Mouse (Mus musculus) heart, postnatal 10 days (tissue): ENCODE measurements around the gene Shisa7. TPM values are rescaled to one million over a fixed set of nuclear protein-coding genes. Genes with fewer than 3 reads are reported as not detected.
A peak's percentile ranks its signal among the peaks of the same experiment; 100 is the strongest.
"Not testable (repeated sequence)": the region's sequence is repeated elsewhere in the genome, so short reads cannot be mapped to it uniquely, and the experiment has no call there.

Experiments used
- DNase-seq, 2 experiments: peaks; one replicate each; pipeline ENCODE4 v3.0.0; 2021
- intact Hi-C: fragments of 180-260 bp; cut with DNase I; formaldehyde crosslinking; loops from one replicate; pipeline ENCODE4 v1.15.1; 2025
- total RNA-seq, 2 experiments: library from RNA; stranded (reverse); gene quantifications; 2 replicates each; pipeline ENCODE4 v1.2.3; 2021

Gene Shisa7
- total RNA-seq: under 1 TPM in 1 of 2 experiments, not detected in 1; 0.15 TPM

DNA sequence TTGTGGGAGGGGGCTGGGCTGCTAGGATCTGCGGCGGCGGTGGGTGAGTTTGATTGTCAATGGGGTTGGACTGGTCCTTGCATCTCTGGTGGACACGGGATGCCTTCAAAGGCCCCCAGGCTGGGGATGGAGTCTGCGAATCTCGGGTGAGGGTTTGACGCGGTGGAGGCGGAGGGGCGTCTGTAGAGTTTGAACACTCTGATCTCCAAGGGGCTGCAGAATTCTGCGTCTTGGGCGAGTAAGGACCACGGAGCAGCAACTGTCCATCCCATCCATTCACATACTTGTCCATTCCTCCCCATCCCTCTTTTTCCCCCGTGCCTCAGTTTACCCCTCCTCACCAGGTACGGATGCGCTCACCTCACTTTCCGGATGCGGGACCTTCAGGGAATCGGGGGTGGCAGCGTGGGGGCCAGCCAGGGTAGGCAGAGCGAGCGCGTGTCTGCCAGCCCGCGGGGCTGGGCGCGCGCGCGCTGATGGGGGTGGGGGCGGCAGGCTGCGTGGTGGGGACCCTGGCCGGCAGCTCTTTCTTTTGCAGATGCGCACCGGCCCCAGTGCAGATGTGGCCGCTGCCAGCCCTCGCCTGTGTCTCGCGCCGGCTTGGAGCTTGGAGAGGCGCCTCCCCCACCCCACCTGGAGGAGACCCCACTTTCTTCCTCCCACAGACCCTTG, at the start of gene Shisa7:
Shisa7 (minus strand) TSS at position 452 of the 672 bp plus-strand sequence.
- intact Hi-C loops: no loop called here
- DNase-seq: no peak

DNA sequence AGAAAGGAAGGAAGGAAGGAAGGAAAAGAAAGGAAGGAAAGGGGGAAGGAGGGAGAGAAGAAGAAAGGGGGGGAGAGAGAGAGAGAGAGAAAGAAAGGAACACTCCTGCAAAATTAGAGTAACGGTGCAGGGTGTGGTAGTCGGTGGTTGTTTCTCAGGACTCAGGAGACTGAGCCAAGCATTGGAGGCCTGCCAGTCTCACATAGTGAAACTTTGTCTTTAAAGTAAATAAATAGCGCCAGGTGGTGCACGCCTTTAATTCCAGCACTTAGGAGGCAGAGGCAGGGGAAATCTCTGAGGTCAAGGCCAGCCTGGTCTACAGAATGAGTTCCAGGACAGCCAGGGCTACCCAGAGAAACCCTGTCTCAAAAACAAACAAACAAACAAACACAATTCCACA, 42.2 kb upstream of the Shisa7 start:
- DNase-seq: no peak
- intact Hi-C loops: no loop called here

GRCm38 (mm10) chr7:4879036-4879435, 34.5 kb upstream of the Shisa7 start:
- intact Hi-C loops, DNase-seq: not testable (repeated sequence)

DNA sequence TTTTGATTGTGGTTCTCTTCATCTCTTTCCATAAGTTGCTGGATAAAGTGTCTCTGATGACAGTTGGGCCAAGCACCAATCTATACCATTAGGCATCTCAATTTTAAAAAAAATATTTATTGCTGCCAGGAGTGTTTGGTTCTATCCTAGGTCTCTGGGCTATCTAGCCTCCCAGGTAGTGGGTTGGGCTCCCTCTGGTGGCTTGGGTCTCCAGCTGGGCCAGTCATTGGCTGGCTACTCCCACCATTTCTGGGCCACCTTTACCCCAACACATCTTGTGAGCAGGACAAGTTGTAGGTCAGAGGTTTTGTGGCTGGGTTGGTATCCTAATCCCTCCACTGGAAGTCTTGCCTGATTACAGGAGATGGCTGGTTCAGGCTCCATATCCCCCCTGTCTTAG, 33.7 kb upstream of the Shisa7 start:
- intact Hi-C loops: no loop called here
- DNase-seq: peak in 1 of 2 experiments; percentile 27

- intact Hi-C loops: no loop called here
- DNase-seq: no peak
These were observed 32.7 kb upstream of the Shisa7 start for GRCm38 (mm10) chr7:4877226-4877625.

- intact Hi-C loops: no loop called here
- DNase-seq: peak; percentile 91 to 92
These were observed 32.3 kb upstream of the Shisa7 start, which contains the start of gene Isoc2a for GRCm38 (mm10) chr7:4876753-4877221. Isoc2a (plus strand) TSS chr7:4877153.

DNA sequence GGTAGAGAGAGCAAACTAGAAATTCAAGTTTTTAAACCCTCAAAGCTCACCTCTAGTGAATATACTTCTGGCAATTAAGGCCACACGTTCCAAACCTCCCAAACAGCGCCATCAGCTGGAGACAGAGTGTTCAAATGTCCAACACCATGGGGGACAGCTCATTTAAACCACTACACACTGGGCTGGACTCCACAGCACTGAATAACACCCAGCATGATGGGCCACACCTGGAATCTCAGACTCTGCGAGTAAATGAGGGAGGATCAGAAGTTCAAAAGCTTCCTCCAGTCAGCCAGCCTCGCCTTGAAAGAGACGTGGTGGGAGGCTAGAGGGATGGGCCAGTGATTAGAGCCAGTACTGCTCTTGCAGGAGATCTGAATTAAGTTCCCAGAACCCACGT, 25.6 kb upstream of the Shisa7 start, which contains the start of gene Isoc2b:
Isoc2b (minus strand) TSS at position 126 of the 400 bp plus-strand sequence.
- intact Hi-C loops: no loop called here

DNA sequence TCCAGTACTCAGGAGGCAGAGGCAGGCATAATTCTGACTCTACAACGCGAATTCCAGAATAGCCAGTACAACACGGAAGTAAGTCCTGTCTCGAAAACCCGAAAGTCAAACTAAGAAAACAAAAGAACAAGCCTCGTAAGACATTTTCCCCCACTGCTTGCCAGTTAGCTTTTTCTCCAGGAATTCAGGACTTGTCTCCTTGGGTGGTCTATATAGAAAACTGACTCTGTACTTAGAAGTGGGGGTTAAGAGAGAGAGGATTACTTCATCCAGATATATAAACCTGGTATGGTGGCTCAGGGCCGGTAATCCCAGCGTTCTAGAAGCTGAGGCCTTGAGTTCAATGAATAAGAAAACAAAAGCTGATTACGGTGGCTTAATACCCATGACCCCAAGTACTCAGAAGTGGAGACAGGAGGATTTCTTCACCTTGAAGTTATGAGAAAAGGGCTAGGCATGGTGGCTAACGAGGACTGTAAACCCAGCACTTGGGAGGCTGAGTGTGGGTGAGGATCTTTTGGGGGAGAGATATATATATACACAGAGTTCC, 22.2 kb upstream of the Shisa7 start:
- intact Hi-C loops: loop anchor here (2.0 kb wide), 1 partner anchor 72 kb away; no protein-coding TSS in a partner anchor
- DNase-seq: no peak

More for the DNA sequence above, 25.6 kb upstream of the Shisa7 start, which contains the start of gene Isoc2b:
- DNase-seq: no peak

- peak; percentile 99 for DNase-seq
- intact Hi-C loops: loop anchor here (2.0 kb wide), 1 partner anchor 73 kb away; no protein-coding TSS in a partner anchor
These were observed 21.3 kb upstream of the Shisa7 start for GRCm38 (mm10) chr7:4865579-4866493.

GRCm38 (mm10) chr7:4865090-4865489, 20.6 kb upstream of the Shisa7 start:
- intact Hi-C loops: no loop called here
- DNase-seq: peak; percentile 48 to 60

- intact Hi-C loops: no loop called here
- DNase-seq: no peak
These were observed 19.8 kb upstream of the Shisa7 start for GRCm38 (mm10) chr7:4864130-4864845.

GRCm38 (mm10) chr7:4863541-4864080, 19.1 kb upstream of the Shisa7 start:
- intact Hi-C loops: no loop called here

GRCm38 (mm10) chr7:4863041-4863440, 18.5 kb upstream of the Shisa7 start:
- intact Hi-C loops: no loop called here
- peak; percentile 52 to 64 for DNase-seq

More at GRCm38 (mm10) chr7:4863541-4864080, 19.1 kb upstream of the Shisa7 start:
- DNase-seq: no peak

DNA sequence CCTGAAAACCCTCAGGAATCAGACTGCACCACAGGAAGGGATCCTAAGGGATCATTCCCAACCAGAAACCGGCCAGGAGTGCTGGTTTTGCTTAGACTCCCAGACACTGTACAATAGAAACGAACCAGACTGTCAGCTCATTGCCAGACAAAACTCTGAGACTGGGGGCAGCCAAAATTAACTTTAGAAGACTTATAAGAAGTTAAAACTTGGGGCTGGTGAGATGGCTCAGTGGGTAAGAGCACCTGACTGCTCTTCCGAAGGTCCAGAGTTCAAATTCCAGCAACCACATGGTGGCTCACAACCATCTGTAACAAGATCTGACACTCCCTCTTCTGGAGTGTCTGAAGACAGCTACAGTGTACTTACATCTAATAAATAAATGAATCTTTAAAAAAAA, 16.4 kb upstream of the Shisa7 start:
- intact Hi-C loops, DNase-seq: not testable (repeated sequence)

DNA sequence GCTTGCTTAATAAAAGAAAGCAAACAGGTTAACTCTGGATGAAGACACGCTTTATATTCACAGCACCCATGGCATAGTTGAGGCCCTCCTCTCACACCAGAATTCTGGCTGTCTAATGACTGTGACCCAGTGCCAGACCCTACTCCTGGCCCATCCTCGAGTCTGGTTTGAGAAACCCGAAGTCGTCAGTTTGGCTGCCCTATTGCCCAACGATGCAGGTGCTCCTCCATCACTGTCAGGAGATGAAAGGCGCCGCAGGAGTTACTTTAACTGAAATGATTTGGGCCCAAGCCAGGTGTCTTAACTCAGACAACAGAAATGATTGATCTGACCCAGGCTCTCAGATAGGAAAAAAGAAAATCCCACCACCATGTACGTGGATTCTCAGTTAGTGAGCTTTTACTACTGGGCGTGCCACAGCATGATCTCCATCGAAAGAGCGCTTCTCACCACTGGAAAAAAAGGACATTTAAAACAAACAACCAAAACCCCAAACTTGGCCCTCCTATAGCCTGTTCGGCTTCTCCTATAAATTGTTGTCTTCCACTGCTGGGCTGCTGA, 15.0 kb upstream of the Shisa7 start:
- no peak for DNase-seq
- intact Hi-C loops: no loop called here

DNA sequence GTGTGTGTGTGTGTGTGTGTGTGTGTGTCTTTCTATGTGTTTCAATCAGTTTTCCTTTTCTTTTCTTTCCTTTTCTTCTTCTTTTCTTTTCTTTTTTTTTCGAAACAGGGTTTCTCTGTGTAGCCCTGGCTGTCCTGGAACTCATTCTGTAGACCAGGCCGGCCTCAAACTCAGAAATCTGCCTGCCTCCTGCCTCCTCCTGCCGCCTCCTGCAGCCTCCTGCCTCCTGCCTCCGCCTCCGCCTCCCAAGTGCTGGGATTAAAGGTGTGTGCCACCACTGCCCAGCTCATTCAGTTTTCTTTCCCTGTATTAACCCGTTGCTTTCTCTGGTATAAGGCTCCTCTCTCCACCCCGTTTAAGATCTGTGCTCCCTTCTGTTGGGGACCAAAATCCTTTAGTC, 12.8 kb upstream of the Shisa7 start:
- intact Hi-C loops: no loop called here
- no peak for DNase-seq

DNA sequence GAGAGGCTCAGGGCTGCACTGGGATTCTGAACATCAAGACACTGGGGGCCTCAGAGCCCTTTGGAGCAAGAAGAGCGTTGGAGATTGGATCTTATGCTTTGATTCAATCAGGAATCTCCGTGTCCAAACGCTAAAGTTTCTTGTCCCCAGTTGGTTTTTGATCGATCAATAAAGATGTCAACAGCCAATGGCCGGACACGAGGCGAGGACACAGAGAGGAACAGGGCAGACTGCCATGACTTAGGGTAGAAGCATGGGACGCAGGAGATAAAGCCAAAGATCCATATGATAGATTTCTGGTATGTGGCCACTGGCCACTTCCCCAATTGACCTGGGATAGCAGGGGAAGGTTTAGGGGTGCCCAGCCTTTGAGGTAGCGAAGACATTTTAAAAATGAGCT, 12.0 kb upstream of the Shisa7 start:
- no peak for DNase-seq
- intact Hi-C loops: no loop called here

- intact Hi-C loops: no loop called here
- no peak for DNase-seq
These were observed 9.1 kb upstream of the Shisa7 start for GRCm38 (mm10) chr7:4853613-4854012.

DNA sequence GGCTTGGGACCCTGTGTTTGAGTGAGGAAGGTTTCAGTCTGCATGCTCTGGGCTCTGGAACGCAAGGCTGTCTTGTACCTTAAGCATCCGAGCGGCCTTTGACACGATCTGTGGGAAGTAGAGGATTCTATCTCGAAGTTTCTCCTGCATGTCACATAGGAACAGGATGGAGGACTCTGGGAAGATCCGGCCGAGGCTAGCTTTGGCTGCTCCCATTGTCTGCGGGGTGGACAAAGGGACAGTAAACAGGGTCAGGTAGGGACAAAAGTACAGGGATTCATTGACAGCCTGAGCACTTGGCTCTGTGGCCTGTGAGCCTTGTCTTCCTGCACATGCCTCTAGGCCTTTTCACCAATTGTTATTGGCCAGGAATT, 6.8 kb upstream of the Shisa7 start:
- intact Hi-C loops: no loop called here
- DNase-seq: no peak
